Mouse (Mus musculus): ENCODE results near the gene Nkain4. TPM values are rescaled to one million over a fixed set of nuclear protein-coding genes. Genes with fewer than 3 reads are reported as not detected.

Nkain4 gene
- total RNA-seq, 2 experiments from 2014 or later, result 1.4 to 2.2 TPM

- no peak for DNase-seq
Measured at GRCm38 (mm10) chr2:180952731-180953171, 1.7 kb downstream of the Nkain4 start.

DNA sequence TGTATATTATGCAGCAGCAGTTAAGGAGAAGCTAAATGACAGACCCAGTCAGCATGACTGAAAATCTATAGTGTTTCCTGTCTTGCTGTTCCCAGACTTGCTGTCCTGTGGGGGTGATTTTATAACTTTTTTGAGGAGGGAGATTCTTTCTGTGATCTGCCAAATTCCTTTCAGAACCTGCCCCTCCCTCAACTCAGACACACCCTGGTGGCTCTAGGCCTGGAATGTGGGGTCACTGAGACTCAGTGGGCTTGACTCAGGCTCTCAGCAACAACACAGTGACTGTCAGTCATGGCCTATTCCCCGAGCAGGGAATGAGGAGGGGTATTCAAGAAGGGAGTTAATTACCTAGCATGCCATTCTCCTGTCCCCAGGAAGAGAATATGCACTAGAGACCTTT is 4.6 kb downstream of the Nkain4 start:
- no peak for DNase-seq

- DNase-seq, result no peak
Measured at GRCm38 (mm10) chr2:180941869-180942268, 12.6 kb downstream of the Nkain4 start.

DNA sequence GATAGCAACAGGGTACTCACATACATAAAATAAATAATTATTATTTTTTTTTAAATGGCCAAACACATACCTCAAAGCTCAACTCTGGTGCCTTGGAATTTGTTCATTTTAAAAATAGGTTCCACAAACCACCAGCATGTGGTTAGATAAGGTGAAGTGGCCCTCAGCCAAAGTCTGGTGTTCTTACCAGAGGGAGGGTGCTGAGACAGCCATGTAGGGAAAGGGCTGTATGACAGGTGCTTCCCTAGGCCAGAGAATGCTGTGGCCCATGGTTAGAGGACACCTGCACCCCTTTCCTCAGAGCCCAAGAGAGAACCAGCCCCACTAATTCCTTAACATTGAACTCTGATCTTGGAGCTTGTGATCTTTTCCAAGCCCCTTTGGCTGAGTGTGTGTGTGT is 14.3 kb downstream of the Nkain4 start:
- DNase-seq, result no peak

DNA sequence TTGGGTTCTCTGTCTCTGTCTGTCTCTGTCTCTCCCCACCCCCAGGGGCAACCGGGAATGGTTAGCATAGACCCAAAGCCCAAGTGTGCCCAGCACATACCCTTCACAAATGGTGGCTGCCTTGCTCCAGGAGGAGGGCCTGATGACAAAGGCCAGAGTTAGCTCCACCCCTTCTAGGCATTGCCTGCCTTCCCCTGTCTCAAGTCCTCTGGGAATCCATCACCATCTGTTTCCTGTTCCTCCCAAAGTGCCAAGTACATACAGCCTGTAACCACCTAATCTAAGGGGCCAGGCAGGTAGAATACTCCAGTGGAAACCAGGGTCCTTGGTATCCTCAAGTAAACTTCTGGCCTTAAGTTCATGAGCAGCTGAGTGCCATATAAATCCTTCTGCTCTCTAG is 22.1 kb downstream of the Nkain4 start:
- DNase-seq, result no peak

GRCm38 (mm10) chr2:180928723-180929122 is 25.8 kb downstream of the Nkain4 start, which contains the start of gene Birc7:
Gene Birc7, plus strand, starts transcription at chr2:180929023.
- no peak for DNase-seq

DNA sequence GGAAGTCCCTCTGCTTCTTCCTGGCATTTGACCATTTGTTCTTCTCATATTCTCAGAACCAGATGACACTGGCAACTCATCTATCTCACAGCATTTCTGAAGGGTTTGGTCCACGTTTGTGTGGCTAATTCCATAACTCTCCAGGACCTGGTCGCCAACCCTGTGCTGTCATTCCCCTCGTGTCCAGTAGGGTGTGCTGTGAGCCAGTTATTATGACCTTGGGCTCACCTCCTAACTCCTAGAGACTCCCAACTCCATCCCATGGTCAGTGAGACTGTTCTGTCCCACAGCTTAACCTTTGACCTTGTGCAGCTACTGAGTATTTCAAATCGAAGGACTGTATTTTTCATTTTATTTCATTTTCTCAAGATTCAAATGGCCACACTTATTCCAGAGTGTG is 29.3 kb downstream of the Nkain4 start:
- DNase-seq, result peak; percentile 72

DNA sequence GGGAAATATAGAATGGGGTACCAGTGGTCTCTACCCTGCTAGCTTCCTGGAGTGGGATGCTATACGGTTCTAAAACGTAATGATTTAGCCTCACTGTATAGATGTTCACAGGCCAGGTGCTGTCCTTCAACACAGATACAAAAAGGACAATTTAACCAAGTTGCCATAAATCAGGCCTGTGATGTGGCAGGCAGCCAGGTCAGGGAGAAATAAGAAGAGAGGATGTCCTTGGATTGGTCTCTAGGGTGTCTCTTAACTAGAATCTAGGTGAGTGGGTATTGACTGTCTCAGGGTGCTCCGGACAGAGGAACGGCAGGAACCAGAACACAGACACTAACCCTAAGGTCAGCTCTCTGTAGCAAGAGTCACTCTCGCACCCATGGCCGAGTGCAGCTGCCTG is 31.8 kb downstream of the Nkain4 start:
- no peak for DNase-seq

DNA sequence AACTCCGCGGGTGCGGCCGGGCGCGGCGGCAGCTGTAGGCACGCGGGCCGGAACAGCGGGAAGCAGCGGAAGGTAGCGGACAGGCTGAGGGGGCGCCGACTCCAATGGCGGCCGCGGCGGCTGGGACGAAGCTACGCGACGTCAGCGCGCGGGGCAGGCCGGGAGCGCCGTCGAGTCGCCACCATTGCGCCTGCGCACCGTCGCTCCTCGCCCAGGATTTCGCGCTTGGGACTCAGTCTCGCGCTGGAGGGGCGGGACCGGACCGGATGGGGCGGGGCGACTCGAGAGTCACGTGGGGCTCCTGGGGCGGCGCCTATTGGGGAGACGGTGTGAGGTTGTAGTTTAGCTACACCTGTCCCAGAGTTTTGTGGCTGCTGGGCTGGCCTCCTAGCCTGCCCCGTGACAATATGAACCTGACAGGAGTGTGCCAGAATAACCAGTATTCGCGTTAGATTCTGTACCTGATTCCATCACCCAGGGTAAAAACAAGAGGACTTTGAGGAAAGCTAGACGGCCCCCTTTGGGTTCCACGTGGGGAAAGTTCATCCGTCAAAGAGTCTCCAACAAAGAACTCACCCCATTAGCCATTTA is 33.6 kb downstream of the Nkain4 start, which contains the start of gene Ythdf1:
TSS of gene Ythdf1 (minus strand) at position 140 of the 591 bp plus-strand sequence.
- DNase-seq, result peak; percentile 99

- peak; percentile 41 for DNase-seq
Measured at GRCm38 (mm10) chr2:180919913-180920809, 34.3 kb downstream of the Nkain4 start.

DNA sequence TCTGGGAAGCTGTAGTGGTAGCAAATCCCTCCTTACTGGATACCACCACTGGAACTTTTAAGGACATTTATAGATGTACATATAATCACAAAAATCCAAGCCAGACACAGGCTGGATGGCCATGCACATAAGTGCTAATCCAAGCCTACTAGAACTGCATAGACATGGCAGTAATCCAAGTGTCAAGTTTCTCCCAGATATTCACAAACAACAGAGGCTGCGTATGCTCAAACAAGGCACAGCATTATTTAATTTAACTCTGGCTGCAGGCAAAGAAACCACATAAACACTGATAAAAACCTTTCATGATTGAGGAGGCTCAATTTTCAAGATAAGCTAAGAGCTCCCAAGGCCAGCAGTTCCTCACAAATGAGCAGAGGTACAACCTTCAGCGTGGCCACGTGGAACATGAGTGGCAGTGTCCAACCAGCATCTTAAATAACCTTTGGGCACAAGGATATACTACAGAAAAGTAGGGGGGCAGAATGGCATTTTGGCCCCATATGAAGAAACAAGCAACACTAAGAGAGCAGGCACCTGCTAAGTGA is 38.5 kb downstream of the Nkain4 start:
- no peak for DNase-seq

- no peak for DNase-seq
Measured at GRCm38 (mm10) chr2:180910928-180911327, 43.6 kb downstream of the Nkain4 start.

GRCm38 (mm10) chr2:180905556-180906221 is 48.8 kb downstream of the Nkain4 start:
- no peak for DNase-seq

GRCm38 (mm10) chr2:180904435-180905208 is 49.9 kb downstream of the Nkain4 start:
- DNase-seq, result no peak

- DNase-seq, result no peak
Measured at GRCm38 (mm10) chr2:180902086-180902485, 52.4 kb downstream of the Nkain4 start.

DNA sequence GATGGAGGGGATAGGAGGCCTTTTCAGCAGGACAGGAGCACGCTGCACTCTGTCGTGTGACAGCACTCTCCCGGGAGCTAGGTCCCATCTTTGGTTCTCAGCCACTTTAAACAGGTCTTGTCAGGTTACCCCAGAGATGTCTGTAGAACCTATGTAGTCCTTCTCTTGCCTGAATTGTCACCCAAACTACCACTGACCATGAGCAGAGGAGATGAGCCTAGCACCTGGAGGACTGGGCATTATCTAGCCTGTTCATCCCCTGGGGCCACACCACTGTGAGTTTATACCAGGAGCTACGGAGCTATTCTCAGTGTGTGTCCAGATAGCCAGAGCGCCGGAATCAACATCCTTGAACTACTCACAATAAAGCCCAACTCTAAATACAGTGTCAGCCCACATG is 56.6 kb downstream of the Nkain4 start:
- no peak for DNase-seq

DNA sequence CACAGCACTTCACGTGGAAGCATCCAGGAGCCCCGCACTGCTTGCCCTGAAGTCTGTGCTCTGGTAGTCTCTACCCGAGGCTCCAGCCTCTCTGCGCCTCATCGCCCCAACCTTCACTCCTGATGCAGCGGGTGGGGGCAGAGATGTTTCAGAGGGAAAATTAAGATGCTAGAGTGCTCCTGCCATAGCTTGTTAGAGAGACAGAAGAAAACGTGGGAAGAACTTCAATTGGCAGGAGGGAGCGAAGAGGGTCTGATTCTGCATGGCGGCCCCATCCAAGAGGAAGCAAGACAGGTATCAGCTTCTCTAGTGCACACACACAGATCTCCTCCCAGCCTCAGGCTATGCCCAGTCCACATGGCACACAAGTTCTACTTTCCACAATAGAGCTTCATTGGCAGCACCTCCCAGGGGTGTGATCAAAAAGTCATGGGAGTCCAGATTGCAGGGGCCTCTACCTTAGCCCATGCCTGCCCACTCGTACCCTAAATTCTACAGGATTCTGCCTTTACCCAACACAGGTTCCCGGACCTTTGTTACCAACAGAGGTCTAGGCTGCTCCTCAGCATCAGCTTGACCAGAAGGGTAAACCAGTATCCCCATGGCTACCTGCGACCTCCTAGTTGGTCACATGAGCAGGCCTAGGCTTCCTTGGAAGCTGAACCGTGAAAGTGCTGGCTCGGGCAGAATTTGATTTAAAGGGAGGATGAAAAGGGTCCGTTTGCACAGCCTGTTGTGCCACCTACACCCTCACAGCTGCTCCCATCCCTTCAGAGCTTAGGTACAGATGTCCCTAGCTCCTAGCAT is 57.5 kb downstream of the Nkain4 start:
- DNase-seq, result no peak

- DNase-seq, result no peak
Measured at GRCm38 (mm10) chr2:180895837-180896525, 58.5 kb downstream of the Nkain4 start.

DNA sequence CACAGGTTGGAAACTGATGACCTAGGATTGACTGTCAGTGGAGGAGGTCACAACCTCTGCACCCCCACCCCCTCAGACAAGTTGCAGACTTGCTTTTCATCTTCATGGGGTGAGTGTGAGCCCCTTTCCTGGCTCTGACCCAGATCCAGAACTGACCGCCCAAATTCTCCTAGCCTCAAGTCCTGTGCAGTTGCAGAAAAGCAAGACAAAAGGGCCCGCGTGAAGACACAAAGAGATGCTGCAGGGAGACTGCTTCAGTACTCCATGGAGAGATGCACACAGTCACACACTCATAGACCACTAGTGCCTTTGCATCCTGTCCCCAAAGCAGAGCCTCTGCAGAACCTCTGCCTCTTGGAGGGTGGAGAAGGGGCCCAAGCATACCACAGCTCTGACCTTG is 59.2 kb downstream of the Nkain4 start:
- no peak for DNase-seq

DNA sequence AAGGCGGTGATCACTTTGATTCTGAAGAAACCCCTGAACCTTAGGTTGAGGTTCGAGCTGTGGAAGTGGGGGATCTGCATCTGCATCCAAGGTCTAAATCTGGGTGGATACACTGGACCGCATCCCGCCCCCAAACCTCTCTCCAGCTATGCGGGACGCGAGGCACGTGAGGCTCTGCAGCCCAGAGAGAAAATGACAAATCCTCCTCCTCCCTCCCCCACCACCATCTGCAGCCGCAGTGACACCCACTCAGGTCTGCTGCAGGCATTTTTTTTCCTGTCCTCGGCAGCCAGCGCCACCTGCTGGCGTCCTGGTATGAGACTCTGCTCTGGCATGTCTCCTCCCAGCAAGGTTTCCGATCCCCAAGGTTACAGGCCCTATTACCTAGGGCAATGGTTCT is 59.8 kb downstream of the Nkain4 start:
- peak; percentile 57 for DNase-seq
